Mouse (Mus musculus) embryonic fibroblast, embryonic 13.5 days (primary cell): Measurements from ENCODE around the gene Il4ra.

Source experiments
- CTCF ChIP-seq: IDR thresholded peaks from 2 replicates; pipeline ENCODE4 v1.5.1; 2011; ENCODE audit warnings: mild to moderate bottlenecking, control low read depth, low read length, moderate library complexity, borderline replicate concordance; ENCODE audit not compliant: insufficient read depth
- POLR2A ChIP-seq: IDR thresholded peaks from 2 replicates; pipeline ENCODE4 v1.6.1; 2011; ENCODE audit warnings: low read depth, mild to moderate bottlenecking, control low read depth, low read length, moderate library complexity

GRCm38 (mm10) chr7:125604362-125605319 lies 52.7 kb downstream of the Il4ra start:
- TF ChIP-seq CTCF (no peak), POLR2A (no peak)
